Mouse (Mus musculus) fat pad, adult 2 months (tissue): ENCODE data around the gene Adgrl3.

Experiments
- DNase-seq: peaks from one replicate; pipeline ENCODE4 v3.0.0-alpha.2; 2011; ENCODE audit warnings: low read depth, low spot score; ENCODE audit errors: extremely low read depth

The Adgrl3 gene

GRCm38 (mm10) chr5:81796128-81796527 lies 776.2 kb downstream of the Adgrl3 start:
- no peak for DNase-seq

GRCm38 (mm10) chr5:81810966-81811365 lies 791.0 kb downstream of the Adgrl3 start:
- DNase-seq = no peak

- no peak for DNase-seq
Observed at GRCm38 (mm10) chr5:81832076-81832475, 812.1 kb downstream of the Adgrl3 start.

GRCm38 (mm10) chr5:81832679-81833078 lies 812.7 kb downstream of the Adgrl3 start:
- DNase-seq = no peak

- no peak for DNase-seq
Observed at GRCm38 (mm10) chr5:81837860-81838259, 817.9 kb downstream of the Adgrl3 start.

- no peak for DNase-seq
Observed at GRCm38 (mm10) chr5:81843798-81844197, 823.9 kb downstream of the Adgrl3 start.

- no peak for DNase-seq
Observed at GRCm38 (mm10) chr5:81870336-81870735, 850.4 kb downstream of the Adgrl3 start.
